Mouse (Mus musculus): ENCODE measurements around the gene Fgf8. TPM values are rescaled to one million over a fixed set of nuclear protein-coding genes. Genes with fewer than 3 reads are reported as not detected.
A peak's percentile ranks its signal among the peaks of the same experiment; 100 is the strongest.

The Fgf8 gene
- polyA plus RNA-seq, 1 experiment from 2014 or later = 0.32 TPM

DNA sequence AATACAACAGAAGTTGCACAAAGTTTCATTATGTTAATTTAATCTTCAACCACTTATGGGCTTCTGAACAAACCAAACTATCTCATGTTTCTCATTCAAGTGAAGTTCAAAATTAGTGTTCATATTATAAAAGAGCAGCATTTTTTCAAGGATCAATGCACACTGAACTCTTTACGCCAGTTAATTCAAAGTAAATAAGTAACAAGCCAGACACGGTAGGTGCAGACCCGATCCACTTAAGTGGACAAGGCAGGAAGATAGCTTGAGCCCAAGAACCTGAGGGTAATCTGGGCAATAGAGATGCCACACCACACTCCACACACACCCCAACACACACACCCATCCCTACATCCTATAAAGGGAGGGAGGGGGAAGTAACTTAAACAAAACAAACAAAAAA, 10.8 kb upstream of the Fgf8 start:
- no peaks in the 10 kb centered on the region for H3K27me3 ChIP-seq (replicated peaks; ENCODE audit: control insufficient read depth, insufficient read depth, low read length)
- peaks cover 1% of the 10 kb centered on the region for H3K4me1 ChIP-seq (replicated peaks; ENCODE audit: control insufficient read depth, insufficient read depth, low read length)
- WGBS = 92% methylated on average over 3 of the region's 3 CpGs
- no peak overlapping the region for H3K27ac ChIP-seq (ENCODE audit: low read depth, low read length)
- H3K4me3 ChIP-seq (ENCODE audit: low read depth, low read length) = no peak overlapping the region
- DNase-seq (ENCODE audit: low spot score) (no peak), ATAC-seq (replicated peaks; ENCODE audit: low FRiP score) (no peak)
- H3K9ac ChIP-seq (ENCODE audit: low read depth, low read length) = no peak overlapping the region
- H3K4me2 ChIP-seq = no peak overlapping the region
- no peaks in the 10 kb centered on the region for H3K9me3 ChIP-seq (ENCODE audit: control insufficient read depth, low read length)
- H3K36me3 ChIP-seq (ENCODE audit: control insufficient read depth, insufficient read depth, low read length) = peaks cover 37% of the 10 kb centered on the region

GRCm38 (mm10) chr19:45751881-45752280, 9.2 kb upstream of the Fgf8 start:
- WGBS = 81% methylated on average over 7 of the region's 7 CpGs
- no peak for ATAC-seq (replicated peaks; ENCODE audit: low FRiP score)
- H3K36me3 ChIP-seq (ENCODE audit: control insufficient read depth, insufficient read depth, low read length) = peaks cover 28% of the 10 kb centered on the region

GRCm38 (mm10) chr19:45749243-45750043, 6.7 kb upstream of the Fgf8 start, which contains the start of gene Npm3:
TSS of gene Npm3 (minus strand) at chr19:45749591.
- 0 out of 2 replicates have a peak within 1 kb of the TSS, but pooled peaks have one; percentile 1 for H3K27ac ChIP-seq (ENCODE audit: low read depth, low read length)
- ATAC-seq (replicated peaks; ENCODE audit: low FRiP score) (peak; percentile 82), DNase-seq (ENCODE audit: low spot score) (peak; percentile 94)
- peaks cover 15% of the 10 kb centered on the region for H3K36me3 ChIP-seq (ENCODE audit: control insufficient read depth, insufficient read depth, low read length)
- H3K9ac ChIP-seq (ENCODE audit: low read depth, low read length) = peak within 1 kb of the TSS; percentile 71
- 0% methylated on average over 57 of the region's 60 CpGs for WGBS
- H3K4me1 ChIP-seq (replicated peaks; ENCODE audit: control insufficient read depth, insufficient read depth, low read length) = peaks cover 22% of the 10 kb centered on the region
- H3K27me3 ChIP-seq (replicated peaks; ENCODE audit: control insufficient read depth, insufficient read depth, low read length) = peaks cover 19% of the 10 kb centered on the region
- no peaks in the 10 kb centered on the region for H3K9me3 ChIP-seq (ENCODE audit: control insufficient read depth, low read length)
- H3K4me3 ChIP-seq (ENCODE audit: low read depth, low read length) = peak within 1 kb of the TSS; percentile 70
- H3K4me2 ChIP-seq = peak within 1 kb of the TSS; percentile 83

More at GRCm38 (mm10) chr19:45751881-45752280, 9.2 kb upstream of the Fgf8 start:
- no peak overlapping the region for H3K9ac ChIP-seq (ENCODE audit: low read depth, low read length)
- H3K4me1 ChIP-seq (replicated peaks; ENCODE audit: control insufficient read depth, insufficient read depth, low read length) = peaks cover 10% of the 10 kb centered on the region
- no peak overlapping the region for H3K4me2 ChIP-seq
- H3K27ac ChIP-seq (ENCODE audit: low read depth, low read length) = no peak overlapping the region
- H3K27me3 ChIP-seq (replicated peaks; ENCODE audit: control insufficient read depth, insufficient read depth, low read length) = no peaks in the 10 kb centered on the region
- no peaks in the 10 kb centered on the region for H3K9me3 ChIP-seq (ENCODE audit: control insufficient read depth, low read length)
- H3K4me3 ChIP-seq (ENCODE audit: low read depth, low read length) = no peak overlapping the region
- no peak for DNase-seq (ENCODE audit: low spot score)

DNA sequence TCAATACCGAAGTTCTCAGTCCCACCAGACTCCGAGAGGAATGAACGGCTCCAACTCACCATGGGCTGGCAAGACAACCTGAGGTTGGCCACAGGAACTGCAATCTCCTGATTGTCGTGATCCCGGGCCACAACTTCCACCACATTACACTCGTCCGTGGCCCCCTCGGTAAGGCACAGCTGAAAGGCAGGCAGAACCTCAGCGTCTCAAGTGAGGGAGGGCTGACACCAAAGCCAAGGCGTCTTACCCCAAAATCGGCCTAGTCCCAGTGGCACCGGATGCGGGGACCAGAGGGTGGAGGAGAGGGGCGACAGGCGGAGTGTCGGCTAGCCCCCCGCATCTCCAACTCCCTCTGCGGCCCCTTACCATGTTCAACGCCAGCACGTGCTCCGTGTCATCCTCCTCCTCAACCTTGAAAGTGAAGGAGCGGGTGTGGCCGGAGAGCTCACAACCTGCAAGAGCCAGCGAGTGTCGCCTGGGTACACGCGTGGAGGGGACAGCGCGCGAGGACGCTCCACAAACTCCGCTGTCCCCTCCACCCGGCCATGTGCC, 6.1 kb upstream of the Fgf8 start:
- peak overlapping the region; percentile 71 for H3K9ac ChIP-seq (ENCODE audit: low read depth, low read length)
- peaks cover 8% of the 10 kb centered on the region for H3K36me3 ChIP-seq (ENCODE audit: control insufficient read depth, insufficient read depth, low read length)
- H3K4me3 ChIP-seq (ENCODE audit: low read depth, low read length) = peak overlapping the region; percentile 70
- no peak for DNase-seq (ENCODE audit: low spot score)
- peaks cover 26% of the 10 kb centered on the region for H3K27me3 ChIP-seq (replicated peaks; ENCODE audit: control insufficient read depth, insufficient read depth, low read length)
- no peaks in the 10 kb centered on the region for H3K9me3 ChIP-seq (ENCODE audit: control insufficient read depth, low read length)
- under 1% methylated on average over 33 of the region's 33 CpGs for WGBS
- 0 out of 2 replicates have a peak overlapping the region, but pooled peaks have one; percentile 1 for H3K27ac ChIP-seq (ENCODE audit: low read depth, low read length)
- peak overlapping the region; percentile 83 for H3K4me2 ChIP-seq
- H3K4me1 ChIP-seq (replicated peaks; ENCODE audit: control insufficient read depth, insufficient read depth, low read length) = peaks cover 22% of the 10 kb centered on the region
- peak; percentile 27 for ATAC-seq (replicated peaks; ENCODE audit: low FRiP score)

DNA sequence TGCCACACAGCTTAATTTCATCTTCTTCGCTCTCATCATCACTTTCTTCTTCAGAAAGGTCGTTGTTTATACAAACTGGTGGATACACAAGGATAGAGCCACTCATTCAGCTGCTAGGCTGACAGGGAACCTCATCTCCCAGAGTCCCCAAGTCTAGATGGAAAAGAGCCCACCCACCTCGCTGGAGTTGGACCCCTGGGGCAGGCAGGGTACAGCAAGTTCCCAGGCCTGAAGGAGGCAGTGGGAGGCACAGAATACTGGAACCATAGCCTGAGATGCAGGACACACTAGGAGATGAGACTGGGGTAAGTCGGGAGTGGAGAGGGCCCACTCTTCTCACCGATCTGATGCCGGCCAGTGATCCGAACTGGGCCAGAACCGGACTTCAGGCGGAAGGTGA, 5.5 kb upstream of the Fgf8 start:
- H3K4me1 ChIP-seq (replicated peaks; ENCODE audit: control insufficient read depth, insufficient read depth, low read length) = peaks cover 22% of the 10 kb centered on the region
- DNase-seq (ENCODE audit: low spot score) (no peak), ATAC-seq (replicated peaks; ENCODE audit: low FRiP score) (no peak)
- H3K27me3 ChIP-seq (replicated peaks; ENCODE audit: control insufficient read depth, insufficient read depth, low read length) = peaks cover 31% of the 10 kb centered on the region
- no peak overlapping the region for H3K27ac ChIP-seq (ENCODE audit: low read depth, low read length)
- H3K4me3 ChIP-seq (ENCODE audit: low read depth, low read length) = peak overlapping the region; percentile 70
- H3K9me3 ChIP-seq (ENCODE audit: control insufficient read depth, low read length) = no peaks in the 10 kb centered on the region
- peak overlapping the region; percentile 71 for H3K9ac ChIP-seq (ENCODE audit: low read depth, low read length)
- peak overlapping the region; percentile 83 for H3K4me2 ChIP-seq
- H3K36me3 ChIP-seq (ENCODE audit: control insufficient read depth, insufficient read depth, low read length) = peaks cover 6% of the 10 kb centered on the region; the same call in 1 of the 2 replicates
- 33% methylated on average over 9 of the region's 9 CpGs for WGBS

DNA sequence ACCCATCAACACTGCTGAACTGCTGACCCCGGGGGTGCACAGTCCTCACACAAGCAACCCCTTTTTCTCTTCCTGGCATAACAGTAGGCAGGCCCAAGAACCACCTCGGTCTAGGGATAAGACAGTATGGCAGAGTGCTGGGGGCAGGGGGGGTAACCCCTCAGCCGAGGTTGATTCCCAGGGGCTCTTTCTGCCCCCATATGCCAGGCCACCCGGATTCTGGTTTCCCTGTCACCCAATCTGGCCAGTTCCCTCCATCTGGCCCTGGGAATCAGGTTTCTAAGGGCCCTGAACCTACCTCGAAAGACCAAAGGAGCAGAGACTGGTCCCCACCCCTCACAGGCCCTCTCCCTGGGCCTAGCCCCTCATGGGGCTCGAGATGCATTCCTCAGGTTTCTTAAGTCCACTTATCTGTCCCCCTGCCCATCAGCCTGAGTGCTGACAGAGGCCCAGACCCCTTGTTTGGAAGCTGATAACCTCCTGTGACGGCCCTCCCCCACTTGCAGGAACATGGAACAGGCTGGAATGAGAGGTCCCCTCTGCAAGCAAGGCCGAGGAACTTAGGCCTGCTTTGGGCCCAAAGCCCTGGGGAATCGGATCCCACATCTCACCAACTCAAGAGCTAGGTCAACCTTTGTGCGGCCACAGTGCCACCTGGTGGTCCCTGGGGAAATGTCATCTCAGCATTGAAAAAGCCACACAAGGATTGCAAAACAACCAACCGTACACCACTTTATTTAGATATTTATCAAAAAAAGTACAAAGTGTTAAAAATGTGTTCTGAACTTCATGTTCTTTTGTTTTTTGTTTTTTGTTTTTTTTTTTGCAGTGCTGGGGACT, 4.5 kb upstream of the Fgf8 start:
- WGBS = 22% methylated on average over 11 of the region's 11 CpGs
- H3K36me3 ChIP-seq (ENCODE audit: control insufficient read depth, insufficient read depth, low read length) = peaks cover 4% of the 10 kb centered on the region; the same call in 1 of the 2 replicates
- peaks cover 22% of the 10 kb centered on the region for H3K4me1 ChIP-seq (replicated peaks; ENCODE audit: control insufficient read depth, insufficient read depth, low read length)
- peak; percentile 16; the same call in 1 of the 2 replicates for ATAC-seq (replicated peaks; ENCODE audit: low FRiP score)
- DNase-seq (ENCODE audit: low spot score) = peak; percentile 83
- H3K27ac ChIP-seq (ENCODE audit: low read depth, low read length) = no peak overlapping the region
- peaks cover 41% of the 10 kb centered on the region for H3K27me3 ChIP-seq (replicated peaks; ENCODE audit: control insufficient read depth, insufficient read depth, low read length)
- no peak overlapping the region for H3K4me3 ChIP-seq (ENCODE audit: low read depth, low read length)
- H3K9me3 ChIP-seq (ENCODE audit: control insufficient read depth, low read length) = no peaks in the 10 kb centered on the region
- no peak overlapping the region for H3K4me2 ChIP-seq
- no peak overlapping the region for H3K9ac ChIP-seq (ENCODE audit: low read depth, low read length)

DNA sequence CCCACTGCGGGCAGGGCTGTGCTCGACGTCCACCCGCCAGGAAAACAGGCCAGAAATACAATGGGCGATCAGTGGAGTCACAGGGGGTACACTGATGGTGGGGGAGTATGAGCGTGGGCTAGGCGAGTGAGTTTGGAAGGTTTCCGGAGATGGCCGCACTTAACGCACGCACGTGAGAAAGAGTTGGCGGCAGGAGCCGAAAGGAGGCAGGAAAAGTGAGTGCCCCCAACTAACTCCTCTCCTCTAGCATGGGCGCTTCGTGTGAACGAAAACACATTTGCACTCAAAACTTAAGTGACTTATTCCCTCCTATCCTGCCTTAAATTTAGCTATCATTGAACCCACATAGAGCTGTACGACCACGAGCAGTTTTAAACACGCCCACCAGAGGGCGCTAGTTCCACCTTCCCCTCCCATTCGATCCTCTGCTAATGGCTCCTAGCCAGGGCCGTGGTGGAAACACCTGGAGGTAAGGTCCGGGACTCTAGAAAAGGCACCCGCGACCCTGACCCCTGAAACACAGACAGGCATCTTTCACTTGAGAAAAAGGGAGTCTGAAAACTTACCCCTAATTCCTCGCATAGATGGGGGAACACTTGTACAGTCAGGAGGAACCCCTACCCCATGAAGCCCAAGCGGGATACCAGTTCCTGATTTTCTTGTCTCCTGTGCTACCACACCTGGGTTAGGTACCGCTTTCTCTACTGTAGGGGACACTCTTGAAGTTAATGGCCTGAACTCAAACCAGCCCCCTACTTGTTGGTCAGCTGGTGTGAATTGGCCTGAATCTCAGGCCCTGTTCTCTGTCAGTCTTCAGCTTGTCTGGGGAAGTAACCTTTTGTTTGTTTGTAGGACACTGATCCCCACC, 3.7 kb upstream of the Fgf8 start:
- DNase-seq (ENCODE audit: low spot score) (peak; percentile 71), ATAC-seq (replicated peaks; ENCODE audit: low FRiP score) (no peak)
- H3K4me2 ChIP-seq = peak overlapping the region; percentile 41
- peak overlapping the region; percentile 20; the same call in 1 of the 2 replicates for H3K4me3 ChIP-seq (ENCODE audit: low read depth, low read length)
- H3K9me3 ChIP-seq (ENCODE audit: control insufficient read depth, low read length) = no peaks in the 10 kb centered on the region
- H3K4me1 ChIP-seq (replicated peaks; ENCODE audit: control insufficient read depth, insufficient read depth, low read length) = peaks cover 26% of the 10 kb centered on the region
- H3K27me3 ChIP-seq (replicated peaks; ENCODE audit: control insufficient read depth, insufficient read depth, low read length) = peaks cover 49% of the 10 kb centered on the region
- no peaks in the 10 kb centered on the region for H3K36me3 ChIP-seq (ENCODE audit: control insufficient read depth, insufficient read depth, low read length)
- WGBS = 9% methylated on average over 29 of the region's 29 CpGs
- no peak overlapping the region for H3K27ac ChIP-seq (ENCODE audit: low read depth, low read length)
- no peak overlapping the region for H3K9ac ChIP-seq (ENCODE audit: low read depth, low read length)

Measured in liver, embryonic 11.5 days (tissue).